Mouse (Mus musculus): Measurements from ENCODE around the gene Veph1. TPM values are rescaled to one million over a fixed set of nuclear protein-coding genes. Genes with fewer than 3 reads are reported as not detected.
A peak's percentile ranks its signal among the peaks of the same experiment; 100 is the strongest.
"Not testable (repeated sequence)": the region's sequence is repeated elsewhere in the genome, so short reads cannot be mapped to it uniquely, and the experiment has no call there.

Veph1 gene
- polyA plus RNA-seq, 1 experiment from 2014 or later = 5.8 TPM

DNA sequence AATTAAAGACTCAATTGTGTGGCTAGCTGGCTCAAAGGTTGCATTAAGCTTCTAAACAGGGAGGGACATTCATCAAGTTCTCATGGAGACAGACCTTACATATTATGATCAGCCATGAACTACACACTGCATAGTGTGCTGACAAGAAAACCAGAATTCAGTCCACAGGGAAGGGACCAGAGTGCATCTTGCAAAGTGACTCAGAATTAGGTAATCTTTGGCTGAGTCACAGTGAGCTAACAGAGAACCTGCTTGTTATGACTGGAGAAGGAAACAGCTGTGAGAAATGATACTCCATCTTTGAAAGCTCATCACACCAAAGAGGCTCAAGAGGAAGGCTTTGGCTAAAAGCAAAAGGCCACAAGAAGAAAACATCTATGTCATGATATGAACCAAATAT lies 56.2 kb downstream of the Veph1 start:
- Histone ChIP-seq H3K27ac (ENCODE audit: low read depth, low read length) (no peak overlapping the region), H3K9me3 (ENCODE audit: control insufficient read depth, low read length) (no peaks in the 10 kb centered on the region), H3K4me3 (ENCODE audit: low read depth, low read length) (no peak overlapping the region), H3K36me3 (ENCODE audit: control insufficient read depth, insufficient read depth, low read length) (no peaks in the 10 kb centered on the region), H3K27me3 (ENCODE audit: control insufficient read depth, insufficient read depth, low read length) (no peaks in the 10 kb centered on the region), H3K4me1 (ENCODE audit: control insufficient read depth, insufficient read depth, low read length) (no peaks in the 10 kb centered on the region), H3K9ac (replicated peaks; ENCODE audit: low read depth, low read length) (no peak overlapping the region), H3K4me2 (ENCODE audit: low read depth, low read length) (no peak overlapping the region)
- no peak for ATAC-seq (ENCODE audit: low read depth)

DNA sequence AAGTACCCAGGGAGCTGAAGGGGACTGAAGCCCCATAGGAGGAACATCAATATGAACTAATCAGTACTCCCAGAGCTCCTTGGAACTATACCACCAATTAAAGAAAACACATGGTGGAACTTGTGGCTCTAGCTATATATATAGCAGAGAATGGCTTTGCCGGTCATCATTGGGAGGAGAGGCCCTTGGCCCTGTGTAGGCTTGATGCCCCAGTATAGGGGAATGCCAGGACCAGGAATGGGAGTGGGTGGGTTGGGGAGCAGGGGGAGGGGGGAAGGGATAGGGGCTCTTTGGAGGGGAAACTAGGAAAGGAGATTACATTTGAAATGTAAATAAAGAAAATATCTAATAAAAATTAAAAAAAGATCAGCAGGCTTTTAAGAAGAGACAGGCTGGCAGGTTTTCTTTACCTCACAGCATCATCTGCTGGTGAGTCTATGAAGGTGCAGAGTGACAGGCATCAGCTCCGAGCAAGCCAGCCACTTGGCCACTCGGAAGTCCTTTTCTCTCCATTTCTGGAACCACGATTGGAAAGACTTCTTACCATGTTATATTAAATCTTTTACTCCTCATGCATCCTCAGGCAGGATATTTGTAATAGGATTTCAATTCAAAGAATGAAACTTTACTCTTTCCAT lies 60.3 kb downstream of the Veph1 start:
- peak; percentile 69; the same call in 1 of the 2 replicates for ATAC-seq (ENCODE audit: low read depth)
- H3K9me3 ChIP-seq (ENCODE audit: control insufficient read depth, low read length); H3K27ac ChIP-seq (ENCODE audit: low read depth, low read length); H3K4me1 ChIP-seq (ENCODE audit: control insufficient read depth, insufficient read depth, low read length); H3K36me3 ChIP-seq (ENCODE audit: control insufficient read depth, insufficient read depth, low read length); H3K4me2 ChIP-seq (ENCODE audit: low read depth, low read length); H3K27me3 ChIP-seq (ENCODE audit: control insufficient read depth, insufficient read depth, low read length); H3K9ac ChIP-seq (replicated peaks; ENCODE audit: low read depth, low read length); H3K4me3 ChIP-seq (ENCODE audit: low read depth, low read length): not testable (repeated sequence)
- WGBS = 51% methylated on average over 4 of the region's 4 CpGs

DNA sequence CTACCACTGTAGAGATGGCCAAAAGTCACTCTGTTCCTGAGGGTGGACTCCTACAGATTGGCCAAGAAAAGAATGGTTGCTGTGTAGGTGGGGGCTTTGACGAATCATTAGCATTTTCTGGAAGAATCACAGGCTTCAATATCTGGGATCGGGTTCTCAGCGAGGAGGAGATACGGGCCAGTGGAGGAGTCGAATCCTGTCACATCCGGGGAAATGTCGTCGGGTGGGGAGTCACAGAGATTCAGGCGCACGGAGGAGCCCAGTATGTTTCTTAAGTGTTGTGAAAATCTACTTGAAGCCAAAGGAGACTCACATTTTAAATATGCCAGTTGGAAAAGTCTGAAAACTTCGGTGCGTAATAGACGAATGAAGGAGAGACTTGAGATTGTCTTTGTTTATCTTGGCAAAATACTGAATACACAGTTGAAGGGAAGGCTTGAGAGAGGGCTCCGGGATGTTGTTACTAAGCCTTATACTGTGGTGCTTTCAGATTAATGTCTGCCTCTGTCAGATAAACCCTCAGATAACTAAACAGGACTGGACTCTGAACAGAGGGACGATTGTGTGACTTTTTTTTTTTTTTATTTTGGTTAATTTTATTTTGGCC lies 71.6 kb downstream of the Veph1 start:
- no peaks in the 10 kb centered on the region for H3K36me3 ChIP-seq (ENCODE audit: control insufficient read depth, insufficient read depth, low read length)
- 0 out of 2 replicates have a peak, but pooled peaks cover 6% of the 10 kb centered on the region for H3K4me1 ChIP-seq (ENCODE audit: control insufficient read depth, insufficient read depth, low read length)
- no peak overlapping the region for H3K4me3 ChIP-seq (ENCODE audit: low read depth, low read length)
- no peaks in the 10 kb centered on the region for H3K9me3 ChIP-seq (ENCODE audit: control insufficient read depth, low read length)
- no peaks in the 10 kb centered on the region for H3K27me3 ChIP-seq (ENCODE audit: control insufficient read depth, insufficient read depth, low read length)
- ATAC-seq (ENCODE audit: low read depth) = no peak
- H3K4me2 ChIP-seq (ENCODE audit: low read depth, low read length) = no peak overlapping the region
- H3K9ac ChIP-seq (replicated peaks; ENCODE audit: low read depth, low read length) = no peak overlapping the region
- no peak overlapping the region for H3K27ac ChIP-seq (ENCODE audit: low read depth, low read length)
- WGBS = 84% methylated on average over 15 of the region's 15 CpGs

DNA sequence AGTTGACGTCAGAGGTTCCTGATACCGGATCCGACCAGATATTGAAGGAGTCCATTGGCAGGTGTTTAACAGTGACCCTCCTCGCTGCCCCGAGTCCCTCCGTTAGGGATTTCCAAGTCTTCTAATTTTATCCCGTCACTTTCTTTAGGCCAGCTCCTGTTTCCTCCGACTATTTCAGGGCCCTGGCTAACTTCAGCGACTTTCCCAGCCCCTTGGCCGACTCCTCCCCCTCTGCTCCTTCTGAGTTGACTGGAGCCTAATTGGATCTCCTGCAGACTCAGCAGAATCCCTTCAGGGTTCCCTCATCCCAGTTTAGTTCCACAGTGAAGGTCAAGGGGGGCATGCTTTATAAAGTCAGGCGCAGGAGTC lies 75.4 kb downstream of the Veph1 start:
- Histone ChIP-seq H3K4me1 (ENCODE audit: control insufficient read depth, insufficient read depth, low read length) (peaks cover 9% of the 10 kb centered on the region), H3K27ac (ENCODE audit: low read depth, low read length) (no peak overlapping the region), H3K9me3 (ENCODE audit: control insufficient read depth, low read length) (no peaks in the 10 kb centered on the region), H3K36me3 (ENCODE audit: control insufficient read depth, insufficient read depth, low read length) (no peaks in the 10 kb centered on the region), H3K4me2 (ENCODE audit: low read depth, low read length) (peak overlapping the region; percentile 96), H3K9ac (replicated peaks; ENCODE audit: low read depth, low read length) (peak overlapping the region; percentile 68), H3K27me3 (ENCODE audit: control insufficient read depth, insufficient read depth, low read length) (no peaks in the 10 kb centered on the region), H3K4me3 (ENCODE audit: low read depth, low read length) (peak overlapping the region; percentile 57)
- WGBS = 2% methylated on average over 11 of the region's 11 CpGs
- ATAC-seq (ENCODE audit: low read depth) = peak; percentile 39

DNA sequence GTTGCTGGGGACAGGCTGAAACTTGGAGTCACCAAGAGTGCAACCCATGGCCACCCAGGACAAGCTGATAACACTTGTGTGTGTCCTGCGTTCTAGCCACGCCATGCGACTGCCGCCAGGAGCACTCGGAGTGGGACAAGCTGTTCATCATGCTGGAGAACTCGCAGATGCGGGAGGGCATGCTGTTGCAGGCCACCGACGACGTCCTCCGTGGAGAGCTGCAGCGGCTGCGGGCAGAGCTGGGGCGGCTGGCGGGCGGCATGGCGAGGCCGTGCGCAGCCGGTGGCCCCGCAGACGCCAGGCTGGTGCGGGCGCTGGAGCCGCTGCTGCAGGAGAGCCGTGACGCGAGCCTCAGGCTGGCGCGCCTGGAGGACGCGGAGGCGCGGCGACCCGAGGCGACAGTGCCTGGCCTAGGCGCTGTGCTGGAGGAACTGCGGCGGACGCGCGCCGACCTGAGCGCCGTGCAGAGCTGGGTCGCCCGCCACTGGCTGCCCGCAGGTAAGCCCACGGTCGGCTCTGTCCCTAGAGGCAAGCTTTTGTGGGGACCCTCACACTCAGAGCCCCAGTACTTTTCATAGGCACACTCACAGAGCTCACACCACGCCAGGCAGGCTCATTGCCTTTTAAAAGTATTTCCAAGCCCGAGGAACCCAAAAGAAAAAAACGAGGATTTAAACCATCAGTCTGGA lies 75.9 kb downstream of the Veph1 start:
- H3K9me3 ChIP-seq (ENCODE audit: control insufficient read depth, low read length) = no peaks in the 10 kb centered on the region
- peak overlapping the region; percentile 68 for H3K9ac ChIP-seq (replicated peaks; ENCODE audit: low read depth, low read length)
- peak; percentile 92 for ATAC-seq (ENCODE audit: low read depth)
- H3K4me3 ChIP-seq (ENCODE audit: low read depth, low read length) = peak overlapping the region; percentile 57
- no peaks in the 10 kb centered on the region for H3K36me3 ChIP-seq (ENCODE audit: control insufficient read depth, insufficient read depth, low read length)
- no peaks in the 10 kb centered on the region for H3K27me3 ChIP-seq (ENCODE audit: control insufficient read depth, insufficient read depth, low read length)
- H3K4me2 ChIP-seq (ENCODE audit: low read depth, low read length) = peak overlapping the region; percentile 96
- under 1% methylated on average over 54 of the region's 54 CpGs for WGBS
- H3K27ac ChIP-seq (ENCODE audit: low read depth, low read length) = no peak overlapping the region
- peaks cover 9% of the 10 kb centered on the region for H3K4me1 ChIP-seq (ENCODE audit: control insufficient read depth, insufficient read depth, low read length)

DNA sequence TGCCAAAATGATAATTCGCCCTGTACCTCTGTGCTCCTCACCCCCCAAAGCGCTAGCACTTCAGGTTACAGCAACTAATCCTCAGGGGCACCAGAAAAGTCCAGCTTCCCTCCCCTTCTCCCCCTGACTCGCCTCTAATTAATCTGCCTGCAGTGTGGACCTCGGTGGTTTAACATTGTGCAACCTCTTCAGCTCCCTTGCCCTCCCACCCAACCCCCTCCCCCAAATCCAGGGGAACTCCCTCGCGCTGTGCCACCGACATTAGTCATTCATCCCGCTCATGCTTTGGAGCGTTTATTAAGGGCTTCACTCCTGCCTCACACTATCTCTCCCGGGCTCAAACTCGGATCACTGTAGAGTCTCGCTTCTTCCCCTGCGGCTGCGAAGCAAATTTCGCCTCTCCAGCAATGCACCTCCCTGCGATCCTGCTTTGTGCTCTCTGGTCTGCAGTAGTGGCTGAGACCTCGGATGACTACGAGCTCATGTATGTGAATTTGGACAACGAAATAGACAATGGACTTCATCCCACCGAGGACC lies 76.9 kb downstream of the Veph1 start, which contains the start of gene Ptx3:
Ptx3 (plus strand) TSS at position 256 of the 537 bp plus-strand sequence.
- ATAC-seq (ENCODE audit: low read depth) = peak; percentile 29; the same call in 1 of the 2 replicates
- H3K36me3 ChIP-seq (ENCODE audit: control insufficient read depth, insufficient read depth, low read length) = no peaks in the 10 kb centered on the region
- WGBS = 2% methylated on average over 20 of the region's 20 CpGs

DNA sequence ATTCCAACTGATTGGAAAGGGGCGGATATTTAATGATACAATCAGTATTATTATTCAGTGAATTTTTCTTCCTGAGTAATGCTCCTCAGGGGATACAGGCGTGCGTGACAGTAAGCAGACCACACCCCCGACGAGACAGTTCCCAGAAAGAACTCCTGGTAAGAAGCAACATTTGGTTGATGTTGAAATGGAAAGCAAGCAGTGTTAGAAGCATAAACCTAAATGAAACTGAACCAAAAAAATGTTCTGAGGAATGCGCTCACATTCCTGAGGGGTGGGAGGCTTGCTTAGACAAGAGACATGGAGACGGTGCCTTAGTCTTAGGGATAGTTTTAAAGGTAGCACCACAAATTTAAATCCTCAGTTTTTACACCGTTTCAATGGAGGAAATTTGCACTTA lies 80.9 kb downstream of the Veph1 start:
- WGBS = 78% methylated on average over 8 of the region's 8 CpGs
- no peak for ATAC-seq (ENCODE audit: low read depth)
- no peak overlapping the region for H3K9ac ChIP-seq (replicated peaks; ENCODE audit: low read depth, low read length)

More for the DNA sequence above, 76.9 kb downstream of the Veph1 start, which contains the start of gene Ptx3:
- H3K27ac ChIP-seq (ENCODE audit: low read depth, low read length) = no peak within 1 kb of the TSS
- H3K4me2 ChIP-seq (ENCODE audit: low read depth, low read length) = peak within 1 kb of the TSS; percentile 96
- no peaks in the 10 kb centered on the region for H3K9me3 ChIP-seq (ENCODE audit: control insufficient read depth, low read length)
- peaks cover 9% of the 10 kb centered on the region for H3K4me1 ChIP-seq (ENCODE audit: control insufficient read depth, insufficient read depth, low read length)
- H3K27me3 ChIP-seq (ENCODE audit: control insufficient read depth, insufficient read depth, low read length) = no peaks in the 10 kb centered on the region
- peak within 1 kb of the TSS; percentile 57 for H3K4me3 ChIP-seq (ENCODE audit: low read depth, low read length)
- H3K9ac ChIP-seq (replicated peaks; ENCODE audit: low read depth, low read length) = peak within 1 kb of the TSS; percentile 68

DNA sequence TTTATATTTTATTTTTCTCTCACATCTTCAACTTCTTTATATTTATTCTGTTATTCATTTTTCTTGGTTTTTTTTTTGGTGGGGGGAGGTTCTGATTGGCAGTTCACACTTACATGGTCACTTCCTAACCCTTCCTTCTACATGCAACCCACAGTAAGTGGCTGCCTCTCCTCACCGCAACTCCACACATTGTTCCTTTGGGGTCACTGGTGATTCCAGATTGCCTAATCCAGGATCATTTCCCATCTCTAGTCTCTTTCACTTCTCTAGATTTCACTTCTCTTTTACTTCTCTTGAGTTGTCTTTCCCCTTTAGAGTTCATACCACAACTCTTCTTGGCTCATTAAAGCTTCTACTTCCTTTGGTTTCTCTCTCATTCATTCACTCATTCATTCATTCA lies 83.1 kb downstream of the Veph1 start:
- H3K36me3 ChIP-seq (ENCODE audit: control insufficient read depth, insufficient read depth, low read length) = no peaks in the 10 kb centered on the region
- ATAC-seq (ENCODE audit: low read depth) = no peak
- H3K9me3 ChIP-seq (ENCODE audit: control insufficient read depth, low read length) = no peaks in the 10 kb centered on the region
- WGBS = 100% methylated on average over 1 of the region's 1 CpGs
- no peak overlapping the region for H3K9ac ChIP-seq (replicated peaks; ENCODE audit: low read depth, low read length)
- no peaks in the 10 kb centered on the region for H3K4me1 ChIP-seq (ENCODE audit: control insufficient read depth, insufficient read depth, low read length)
- no peak overlapping the region for H3K4me2 ChIP-seq (ENCODE audit: low read depth, low read length)
- no peak overlapping the region for H3K4me3 ChIP-seq (ENCODE audit: low read depth, low read length)
- H3K27ac ChIP-seq (ENCODE audit: low read depth, low read length) = no peak overlapping the region
- H3K27me3 ChIP-seq (ENCODE audit: control insufficient read depth, insufficient read depth, low read length) = no peaks in the 10 kb centered on the region

More for the DNA sequence above, 80.9 kb downstream of the Veph1 start:
- Histone ChIP-seq H3K4me3 (ENCODE audit: low read depth, low read length) (no peak overlapping the region), H3K9me3 (ENCODE audit: control insufficient read depth, low read length) (no peaks in the 10 kb centered on the region), H3K27ac (ENCODE audit: low read depth, low read length) (no peak overlapping the region), H3K36me3 (ENCODE audit: control insufficient read depth, insufficient read depth, low read length) (no peaks in the 10 kb centered on the region), H3K4me1 (ENCODE audit: control insufficient read depth, insufficient read depth, low read length) (peaks cover 3% of the 10 kb centered on the region), H3K27me3 (ENCODE audit: control insufficient read depth, insufficient read depth, low read length) (no peaks in the 10 kb centered on the region), H3K4me2 (ENCODE audit: low read depth, low read length) (no peak overlapping the region)

Measured in neural tube, embryonic 14.5 days (tissue).